Mouse (Mus musculus) ES-Bruce4 (cell line): ENCODE measurements at regions not wholly inside any gene's neighbourhood (a gene's known extent, or its start where the extent isn't known, plus 50 kb on each side); places are given as distances from the start of the nearest gene placed in this dataset.

Experiments
- CTCF ChIP-seq: IDR thresholded peaks from one replicate; pipeline ENCODE4 v1.8.1; 2011; ENCODE audit warnings: low read depth, low read length
- EP300 ChIP-seq: IDR thresholded peaks from 2 replicates; pipeline ENCODE4 v1.6.1; 2011; ENCODE audit warnings: low read depth, low read length; ENCODE audit not compliant: insufficient read depth
- POLR2A ChIP-seq: IDR thresholded peaks from one replicate; pipeline ENCODE4 v1.8.1; 2011; ENCODE audit warnings: low read length; ENCODE audit not compliant: insufficient read depth

DNA sequence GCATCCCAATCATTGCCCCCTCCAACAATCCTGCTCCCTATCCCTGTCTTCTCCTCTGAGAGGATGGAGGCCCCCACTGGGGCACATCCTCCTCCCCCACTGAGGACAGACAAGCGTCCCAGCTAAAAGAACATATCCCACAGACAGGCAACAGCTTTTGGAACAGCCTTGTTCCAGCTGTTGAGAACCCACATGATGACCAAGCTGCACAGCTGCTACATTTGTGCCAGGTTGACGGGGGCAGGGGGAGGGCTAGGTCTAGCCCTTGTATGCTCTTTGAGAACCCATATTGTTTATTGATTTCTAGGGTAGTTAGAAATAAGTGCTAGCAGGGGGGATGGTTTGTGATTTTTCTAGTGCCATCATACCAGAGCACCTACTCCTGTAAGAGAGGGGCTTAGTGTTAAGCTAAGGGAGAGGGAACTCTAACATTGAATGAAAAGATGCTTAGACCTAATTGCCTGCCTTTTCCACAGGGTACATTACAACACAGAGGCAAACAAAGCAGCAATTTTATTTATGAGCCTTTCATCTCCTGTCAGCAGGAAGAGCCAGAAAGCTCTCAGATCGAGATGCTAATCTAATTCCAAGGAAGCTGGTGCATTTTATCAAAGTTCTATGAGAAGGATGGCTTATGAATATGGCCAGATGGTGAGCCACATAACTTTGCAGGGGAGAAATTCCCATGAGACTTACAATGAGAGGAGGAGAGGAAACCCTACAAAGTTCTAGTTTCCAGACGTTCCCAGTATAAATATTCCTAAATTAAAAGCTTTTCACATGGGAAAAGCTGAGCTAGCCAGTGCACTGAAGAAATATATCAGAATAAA is 137.6 kb upstream of the Zpld1 start:
- TF ChIP-seq CTCF (no peak), EP300 (no peak), POLR2A (no peak)
